Mouse (Mus musculus): ENCODE results near the gene Agpat2. TPM values are rescaled to one million over a fixed set of nuclear protein-coding genes. Genes with fewer than 3 reads are reported as not detected.

The Agpat2 gene
- polyA plus RNA-seq, 1 experiment from 2014 or later = 79.9 TPM

DNA sequence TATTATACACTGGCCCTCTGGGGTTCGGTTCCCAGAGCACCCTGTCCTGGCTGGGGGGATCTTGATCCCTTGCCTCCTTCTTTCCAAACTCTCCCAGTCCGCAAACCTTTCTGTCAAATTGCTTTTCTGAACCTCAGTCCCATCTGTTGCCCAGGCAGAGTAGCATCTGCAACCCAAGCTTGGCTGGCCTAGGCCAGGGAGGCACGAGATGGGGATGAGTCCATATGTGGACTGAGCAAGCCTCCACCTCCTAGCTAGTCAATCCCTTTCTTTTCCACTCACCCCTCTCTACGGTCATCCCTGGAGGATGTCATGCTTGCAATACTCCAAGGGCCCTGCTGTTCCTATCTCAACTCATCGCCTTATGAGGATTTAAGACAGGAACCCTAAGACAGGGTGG is 1.6 kb downstream of the Agpat2 start:
- Histone ChIP-seq H3K27me3 (replicated peaks) (no peaks in the 10 kb centered on the region), H3K4me1 (replicated peaks) (peaks cover 32% of the 10 kb centered on the region), H3K9me3 (no peaks in the 10 kb centered on the region), H3K36me3 (no peaks in the 10 kb centered on the region), H3K9ac (peak overlapping the region; percentile 86), H3K4me2 (replicated peaks) (peak overlapping the region; percentile 86), H3K27ac (no peak overlapping the region), H3K4me3 (replicated peaks) (peak overlapping the region; percentile 73)
- WGBS = 82% methylated on average over 5 of the region's 5 CpGs
- ATAC-seq = no peak

DNA sequence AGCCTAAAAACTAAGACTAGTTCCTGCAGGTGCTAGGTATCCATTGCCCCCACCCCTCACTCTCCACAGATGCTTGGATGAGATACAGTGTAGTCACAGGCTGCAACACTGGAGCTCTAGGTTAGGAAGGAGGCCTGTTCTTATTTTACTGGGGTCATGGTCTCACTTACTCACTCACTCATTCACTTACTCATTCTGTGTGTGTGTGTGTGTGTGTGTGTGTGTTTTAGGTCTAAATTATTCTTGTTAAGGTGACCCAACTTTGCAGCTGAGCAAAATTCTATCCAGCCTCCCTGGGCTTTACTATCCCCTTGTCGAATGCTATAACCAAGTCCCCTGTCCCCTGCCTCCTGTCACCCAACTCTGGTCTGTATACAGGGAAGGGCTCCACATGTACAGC is 2.6 kb downstream of the Agpat2 start:
- no peak for ATAC-seq
- Histone ChIP-seq H3K4me1 (replicated peaks) (peaks cover 24% of the 10 kb centered on the region), H3K27ac (no peak overlapping the region), H3K36me3 (no peaks in the 10 kb centered on the region), H3K9ac (no peak overlapping the region), H3K4me3 (replicated peaks) (no peak overlapping the region), H3K27me3 (replicated peaks) (no peaks in the 10 kb centered on the region), H3K4me2 (replicated peaks) (no peak overlapping the region), H3K9me3 (no peaks in the 10 kb centered on the region)
- 90% methylated on average over 1 of the region's 1 CpGs for WGBS

DNA sequence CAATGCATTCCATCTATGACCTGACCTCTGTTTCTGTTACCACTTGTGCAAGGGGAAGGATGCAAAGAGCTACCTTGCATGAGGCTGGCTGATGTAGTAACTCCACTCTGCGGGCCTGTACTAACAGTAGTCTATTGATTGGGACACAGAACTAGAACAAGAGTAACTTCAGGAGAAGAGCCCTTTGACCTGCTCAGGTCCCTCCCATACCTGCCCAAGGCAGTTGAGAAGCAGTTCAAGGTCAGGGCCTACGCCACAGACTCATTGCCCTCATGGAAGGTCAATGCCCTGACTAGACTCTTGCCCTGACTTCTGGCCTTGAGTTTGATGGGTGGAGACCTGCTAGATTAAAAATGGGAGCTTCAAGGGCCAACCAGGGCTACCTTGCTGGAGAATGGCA is 3.6 kb downstream of the Agpat2 start:
- H3K4me2 ChIP-seq (replicated peaks) = no peak overlapping the region
- H3K9ac ChIP-seq = no peak overlapping the region
- H3K4me3 ChIP-seq (replicated peaks) = no peak overlapping the region
- H3K4me1 ChIP-seq (replicated peaks) = peaks cover 21% of the 10 kb centered on the region
- 0 out of 2 replicates have a peak, but pooled peaks cover 3% of the 10 kb centered on the region for H3K36me3 ChIP-seq
- no peaks in the 10 kb centered on the region for H3K27me3 ChIP-seq (replicated peaks)
- ATAC-seq = no peak
- 73% methylated on average over 2 of the region's 2 CpGs for WGBS
- H3K9me3 ChIP-seq = no peaks in the 10 kb centered on the region
- no peak overlapping the region for H3K27ac ChIP-seq

DNA sequence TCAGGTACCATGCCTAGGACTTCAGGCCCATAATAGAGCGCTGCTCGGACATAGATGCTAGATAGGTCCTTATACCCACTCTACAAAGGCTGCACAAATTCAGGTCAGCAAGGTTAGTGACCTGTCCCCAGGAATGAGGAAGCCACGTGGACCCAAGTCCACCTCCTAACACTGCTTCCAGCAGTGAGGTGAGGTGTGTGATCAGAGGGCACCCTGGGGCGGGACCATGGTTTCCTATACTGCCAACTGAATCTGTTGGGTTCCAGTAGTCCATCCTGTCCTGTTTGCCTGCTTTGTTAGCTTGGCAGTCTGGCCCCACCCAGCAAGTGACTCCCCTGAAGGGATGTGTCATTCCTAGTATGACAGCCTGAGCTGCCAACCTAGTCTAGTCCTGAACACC is 4.3 kb downstream of the Agpat2 start:
- H3K36me3 ChIP-seq = peaks cover 3% of the 10 kb centered on the region; the same call in 1 of the 2 replicates
- H3K4me2 ChIP-seq (replicated peaks) = no peak overlapping the region
- WGBS = 88% methylated on average over 4 of the region's 4 CpGs
- no peaks in the 10 kb centered on the region for H3K27me3 ChIP-seq (replicated peaks)
- no peak overlapping the region for H3K9ac ChIP-seq
- no peak overlapping the region for H3K4me3 ChIP-seq (replicated peaks)
- H3K4me1 ChIP-seq (replicated peaks) = peaks cover 24% of the 10 kb centered on the region
- H3K9me3 ChIP-seq = no peaks in the 10 kb centered on the region
- ATAC-seq = no peak
- H3K27ac ChIP-seq = no peak overlapping the region

DNA sequence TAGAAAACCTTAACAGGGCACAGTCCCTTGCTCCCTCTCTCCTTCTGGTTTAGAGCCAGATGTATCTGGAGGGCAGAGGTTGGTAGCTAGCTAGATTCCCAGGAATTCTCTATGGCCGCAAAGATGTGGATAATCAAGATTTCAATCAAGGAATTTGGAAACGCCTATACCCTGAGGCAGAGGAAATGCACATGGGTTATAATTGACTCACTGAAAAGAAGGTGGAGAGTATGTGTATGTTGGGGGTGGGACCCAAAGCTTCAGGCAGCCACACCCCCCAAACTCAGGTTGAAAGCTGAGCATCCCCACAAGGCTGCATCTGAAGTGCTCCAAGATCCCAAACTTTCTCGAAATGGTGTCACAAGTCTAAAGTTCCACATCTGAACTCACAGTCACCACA is 5.8 kb downstream of the Agpat2 start:
- 89% methylated on average over 3 of the region's 3 CpGs for whole genome bisulfite sequencing
- Histone ChIP-seq H3K4me3 (replicated peaks) (no peak overlapping the region), H3K9ac (no peak overlapping the region), H3K36me3 (peaks cover 5% of the 10 kb centered on the region; the same call in 1 of the 2 replicates), H3K27ac (no peak overlapping the region), H3K4me2 (replicated peaks) (no peak overlapping the region), H3K27me3 (replicated peaks) (no peaks in the 10 kb centered on the region), H3K4me1 (replicated peaks) (peaks cover 22% of the 10 kb centered on the region), H3K9me3 (no peaks in the 10 kb centered on the region)
- no peak for ATAC-seq

DNA sequence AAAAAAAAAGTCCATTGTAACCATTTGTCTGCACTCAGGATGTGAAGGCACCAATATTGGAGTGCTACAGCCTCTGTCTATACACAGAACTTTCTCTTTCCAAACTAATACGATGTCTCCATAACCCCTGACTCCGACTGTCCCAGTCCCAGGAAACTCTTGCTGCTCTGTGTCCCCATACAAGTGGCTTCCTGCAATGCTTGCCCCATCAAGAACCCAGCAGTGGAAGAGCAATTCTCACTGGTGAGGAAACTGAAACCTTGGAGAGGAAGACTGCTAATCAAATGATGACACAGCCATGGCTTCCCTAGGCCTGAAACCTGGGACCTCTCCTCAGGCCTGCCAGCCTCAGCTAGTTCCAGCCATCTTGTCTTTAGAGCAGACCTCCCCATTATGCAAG is 6.4 kb downstream of the Agpat2 start:
- Histone ChIP-seq H3K4me1 (replicated peaks) (peaks cover 15% of the 10 kb centered on the region), H3K36me3 (peaks cover 11% of the 10 kb centered on the region; the same call in 1 of the 2 replicates), H3K27me3 (replicated peaks) (no peaks in the 10 kb centered on the region), H3K9ac (no peak overlapping the region), H3K27ac (no peak overlapping the region), H3K4me2 (replicated peaks) (no peak overlapping the region), H3K9me3 (no peaks in the 10 kb centered on the region), H3K4me3 (replicated peaks) (no peak overlapping the region)
- no peak for ATAC-seq
- 93% methylated on average over 2 of the region's 2 CpGs for WGBS

DNA sequence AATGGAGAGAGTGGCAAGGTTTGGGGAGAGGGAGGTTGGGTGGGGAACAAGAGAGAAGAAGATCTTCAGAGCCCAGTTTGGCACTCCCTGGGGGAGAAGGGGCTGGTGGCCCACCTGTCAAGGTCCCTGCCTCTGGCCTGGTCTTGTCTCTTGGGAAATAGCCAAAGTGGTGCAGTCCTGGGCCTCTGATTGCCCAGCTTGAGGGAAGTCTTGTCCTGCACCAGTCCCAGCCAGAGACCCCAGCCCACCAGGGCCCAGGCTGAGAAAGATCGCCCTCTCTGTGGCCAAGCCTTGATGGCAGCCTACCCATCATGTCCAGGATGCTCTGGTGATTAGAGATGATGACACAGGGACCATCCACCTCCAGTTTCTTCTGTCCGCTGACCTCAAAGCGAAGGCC is 7.3 kb downstream of the Agpat2 start:
- H3K9ac ChIP-seq = no peak overlapping the region
- H3K4me3 ChIP-seq (replicated peaks) = no peak overlapping the region
- no peaks in the 10 kb centered on the region for H3K27me3 ChIP-seq (replicated peaks)
- H3K4me2 ChIP-seq (replicated peaks) = no peak overlapping the region
- H3K36me3 ChIP-seq = peaks cover 13% of the 10 kb centered on the region; the same call in 1 of the 2 replicates
- no peak overlapping the region for H3K27ac ChIP-seq
- WGBS = 90% methylated on average over 3 of the region's 3 CpGs
- ATAC-seq = no peak
- H3K9me3 ChIP-seq = no peaks in the 10 kb centered on the region
- H3K4me1 ChIP-seq (replicated peaks) = peaks cover 14% of the 10 kb centered on the region

DNA sequence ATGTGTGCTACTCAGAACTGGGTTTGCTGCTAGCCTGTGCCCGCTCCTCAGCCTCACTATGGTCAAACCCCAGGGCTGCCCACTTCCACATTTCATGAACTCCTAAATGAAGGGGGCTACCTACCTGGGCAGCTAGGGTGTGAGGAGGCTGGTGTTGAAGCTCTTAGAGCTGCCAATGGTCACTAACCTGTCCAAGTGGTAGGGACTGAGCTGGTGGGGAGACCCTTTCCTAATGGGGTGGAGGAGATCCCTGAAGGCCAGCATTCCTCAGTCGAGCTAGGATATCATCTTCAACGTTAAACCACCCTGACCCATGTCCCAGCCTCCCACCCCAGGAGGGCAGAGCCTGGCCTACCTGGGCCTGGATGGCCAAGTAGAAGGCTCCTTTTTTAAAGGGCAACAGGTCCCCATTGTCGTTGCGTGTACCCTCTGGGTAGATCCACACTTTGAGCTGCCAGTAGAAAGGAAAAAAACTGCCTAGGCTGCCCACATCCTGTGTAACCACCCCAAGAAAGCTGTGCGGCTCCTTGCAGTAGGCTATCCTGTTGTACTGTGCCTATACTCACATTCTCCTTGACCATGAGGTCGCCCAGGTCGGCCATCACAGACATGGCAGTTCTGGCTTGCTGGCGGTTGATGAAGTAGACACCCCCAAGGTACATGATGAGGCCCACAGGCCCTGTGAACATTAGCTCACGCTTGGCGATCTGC is 8.3 kb downstream of the Agpat2 start:
- ATAC-seq = no peak
- peaks cover 11% of the 10 kb centered on the region for H3K4me1 ChIP-seq (replicated peaks)
- WGBS = 81% methylated on average over 11 of the region's 11 CpGs
- H3K9ac ChIP-seq = peak overlapping the region; percentile 2; the same call in 1 of the 2 replicates
- H3K27ac ChIP-seq = peak overlapping the region; percentile 67
- H3K36me3 ChIP-seq = peaks cover 13% of the 10 kb centered on the region
- no peaks in the 10 kb centered on the region for H3K27me3 ChIP-seq (replicated peaks)
- H3K9me3 ChIP-seq = no peaks in the 10 kb centered on the region
- H3K4me2 ChIP-seq (replicated peaks) = peak overlapping the region; percentile 19; the same call in 1 of the 2 replicates
- H3K4me3 ChIP-seq (replicated peaks) = no peak overlapping the region

DNA sequence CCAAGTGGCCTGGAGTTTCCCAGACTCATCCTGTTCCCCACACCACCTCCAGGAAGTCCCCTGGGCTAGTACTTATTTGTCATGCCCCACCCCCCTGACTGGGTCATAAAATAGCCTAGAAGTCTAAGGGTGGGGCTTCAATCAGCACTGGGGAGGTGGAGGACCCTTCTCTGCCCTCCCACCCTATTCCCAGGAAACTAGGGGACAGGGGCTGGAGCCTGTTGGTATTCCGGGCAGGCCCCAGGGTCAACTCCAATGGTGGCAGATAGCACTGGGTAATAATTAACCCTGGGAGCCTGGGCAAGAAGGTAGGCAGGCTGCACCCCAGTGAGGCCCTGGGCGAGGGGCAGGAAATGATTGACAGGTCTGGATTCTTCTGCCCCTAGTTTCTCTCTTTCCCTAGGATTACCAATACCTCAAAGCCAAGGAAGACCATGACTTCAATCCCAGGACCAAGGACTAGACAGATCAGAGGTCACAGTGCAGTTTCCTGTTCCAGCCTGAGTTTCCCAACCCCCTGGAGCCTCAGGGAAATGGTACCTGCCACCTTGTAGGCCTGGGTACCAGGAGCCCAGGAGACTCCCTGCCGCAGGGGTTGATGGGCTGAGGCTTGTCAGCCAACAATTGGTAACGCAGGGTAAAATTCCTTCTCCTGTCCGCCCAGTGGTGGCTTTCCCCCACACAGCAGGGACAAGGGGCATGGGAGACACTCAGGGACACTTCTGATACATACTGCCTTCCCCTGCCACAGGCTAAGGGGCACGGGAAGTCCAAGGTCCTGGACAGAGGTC is 9.1 kb downstream of the Agpat2 start:
- H3K9me3 ChIP-seq = no peaks in the 10 kb centered on the region
- 54% methylated on average over 6 of the region's 6 CpGs for WGBS
- H3K4me1 ChIP-seq (replicated peaks) = peaks cover 9% of the 10 kb centered on the region
- peak overlapping the region; percentile 67 for H3K27ac ChIP-seq
- peaks cover 13% of the 10 kb centered on the region for H3K36me3 ChIP-seq
- no peak overlapping the region for H3K4me3 ChIP-seq (replicated peaks)
- no peaks in the 10 kb centered on the region for H3K27me3 ChIP-seq (replicated peaks)
- H3K4me2 ChIP-seq (replicated peaks) = peak overlapping the region; percentile 19; the same call in 1 of the 2 replicates
- peak overlapping the region; percentile 10; the same call in 1 of the 2 replicates for H3K9ac ChIP-seq
- peak; percentile 90 for ATAC-seq

DNA sequence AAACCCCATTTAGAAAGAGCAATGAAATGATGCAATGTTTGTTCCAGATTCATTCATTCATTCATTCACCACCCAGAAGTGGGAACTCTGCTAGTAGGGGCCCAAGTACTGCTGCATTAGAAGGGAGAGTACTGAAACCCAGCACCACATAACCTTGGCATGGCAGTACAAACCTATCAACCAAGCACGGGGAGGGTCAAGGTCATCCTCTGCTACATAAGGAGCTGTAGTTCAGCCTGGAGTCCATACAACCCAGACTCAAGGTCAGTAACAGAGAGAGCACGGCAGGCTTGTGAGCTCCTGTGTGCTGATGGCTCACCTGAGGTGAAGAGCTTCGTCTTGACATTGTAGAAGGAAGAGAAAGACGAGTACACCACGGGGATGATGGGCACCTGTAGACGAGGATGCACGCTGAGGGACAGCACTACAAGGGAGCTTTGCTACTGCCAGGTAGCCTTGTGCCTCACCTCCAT is 9.7 kb downstream of the Agpat2 start:
- no peaks in the 10 kb centered on the region for H3K27me3 ChIP-seq (replicated peaks)
- no peak overlapping the region for H3K4me3 ChIP-seq (replicated peaks)
- no peak overlapping the region for H3K4me2 ChIP-seq (replicated peaks)
- WGBS = 77% methylated on average over 7 of the region's 7 CpGs
- peak overlapping the region; percentile 67 for H3K27ac ChIP-seq
- ATAC-seq = no peak; the same call in 1 of the 2 replicates
- H3K4me1 ChIP-seq (replicated peaks) = peaks cover 5% of the 10 kb centered on the region
- H3K9ac ChIP-seq = peak overlapping the region; percentile 10; the same call in 1 of the 2 replicates
- H3K36me3 ChIP-seq = peaks cover 13% of the 10 kb centered on the region
- H3K9me3 ChIP-seq = no peaks in the 10 kb centered on the region

DNA sequence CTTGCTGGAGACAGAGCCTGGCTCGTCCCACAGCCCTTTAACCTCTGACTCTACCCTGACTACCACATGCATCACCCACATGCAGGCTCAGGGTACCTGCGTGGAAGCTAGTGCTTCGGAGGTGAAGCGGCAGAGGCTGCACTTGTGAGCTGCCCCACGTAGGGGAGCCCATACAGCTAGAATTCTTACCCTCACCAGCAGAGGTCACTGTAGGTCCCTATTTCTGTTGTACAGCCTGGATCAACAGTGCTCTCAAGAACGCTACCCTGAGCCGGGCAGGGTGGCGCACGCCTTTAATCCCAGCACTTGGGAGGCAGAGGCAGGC is 10.2 kb downstream of the Agpat2 start:
- Histone ChIP-seq H3K9ac (no peak overlapping the region), H3K9me3 (no peaks in the 10 kb centered on the region), H3K27me3 (replicated peaks) (no peaks in the 10 kb centered on the region), H3K4me1 (replicated peaks) (peaks cover 3% of the 10 kb centered on the region), H3K27ac (no peak overlapping the region), H3K36me3 (peaks cover 13% of the 10 kb centered on the region), H3K4me2 (replicated peaks) (no peak overlapping the region), H3K4me3 (replicated peaks) (no peak overlapping the region)
- ATAC-seq = peak; percentile 27
- 61% methylated on average over 9 of the region's 9 CpGs for WGBS

DNA sequence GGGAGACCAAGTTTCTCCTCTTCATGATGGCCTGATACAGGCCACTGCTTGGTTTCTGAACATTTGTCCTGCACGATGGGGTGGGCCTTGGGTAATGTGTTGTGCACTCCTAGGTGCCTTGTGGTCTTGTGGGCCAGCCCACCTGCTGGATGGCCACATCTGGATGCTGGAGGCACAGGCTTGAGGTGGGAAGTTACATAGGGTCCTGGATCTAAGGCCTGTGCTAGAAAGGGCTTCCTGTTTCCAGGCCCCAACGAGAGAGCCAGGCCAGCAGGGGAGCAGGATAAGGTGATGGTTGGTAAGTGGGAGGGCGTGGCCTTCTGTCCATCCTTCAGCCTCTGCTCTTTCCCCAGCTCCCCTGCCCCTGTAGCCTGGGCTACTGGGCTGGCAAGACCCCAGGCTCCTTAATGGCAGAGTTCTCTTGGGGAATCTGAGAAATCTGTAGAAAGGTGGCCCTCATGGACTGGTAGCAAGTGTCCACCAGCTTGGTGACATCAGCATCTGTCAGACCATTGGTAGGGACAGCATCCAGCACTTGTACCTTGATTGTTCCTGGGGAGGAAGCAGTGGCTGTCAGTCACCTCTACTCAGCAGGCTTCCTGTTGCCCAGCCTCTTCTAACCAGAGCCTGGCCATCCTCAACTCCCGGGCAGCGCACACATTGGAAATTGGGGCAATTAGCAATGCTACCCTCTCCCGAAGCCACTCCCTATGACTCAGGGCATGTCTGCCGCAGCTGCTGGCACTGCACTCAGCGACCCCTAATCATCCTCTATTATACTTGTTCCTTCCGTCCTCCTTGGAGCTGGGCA is 10.8 kb downstream of the Agpat2 start:
- H3K4me1 ChIP-seq (replicated peaks) = peaks cover 5% of the 10 kb centered on the region
- H3K4me2 ChIP-seq (replicated peaks) = no peak overlapping the region
- H3K36me3 ChIP-seq = peaks cover 13% of the 10 kb centered on the region
- H3K27ac ChIP-seq = no peak overlapping the region
- H3K4me3 ChIP-seq (replicated peaks) = no peak overlapping the region
- no peaks in the 10 kb centered on the region for H3K27me3 ChIP-seq (replicated peaks)
- ATAC-seq = no peak; the same call in 1 of the 2 replicates
- WGBS = 57% methylated on average over 9 of the region's 9 CpGs
- no peak overlapping the region for H3K9ac ChIP-seq
- H3K9me3 ChIP-seq = no peaks in the 10 kb centered on the region
